Mouse (Mus musculus) gastrocnemius, adult 8-10 months (tissue): ENCODE measurements around the gene Trim30d. TPM values are rescaled to one million over a fixed set of nuclear protein-coding genes. Genes with fewer than 3 reads are reported as not detected.
"Not testable (repeated sequence)": the region's sequence is repeated elsewhere in the genome, so short reads cannot be mapped to it uniquely, and the experiment has no call there.

Source experiments
- DNase-seq, 2 experiments: peaks; one replicate each; pipeline ENCODE4 v3.0.0; 2022; ENCODE audit warnings: low spot score in 2 of 2
- total RNA-seq, 4 experiments: library from RNA; stranded (reverse); gene quantifications; 2 replicates each; pipeline ENCODE4 v1.2.4; 2022

Gene Trim30d
- under 1 TPM; 0.24 to 0.43 (median 0.39) TPM for total RNA-seq

- DNase-seq, result not testable (repeated sequence)
These were observed at the start of gene Trim30d for GRCm38 (mm10) chr7:104507421-104508065. Gene Trim30d, minus strand, starts transcription at chr7:104507849.

DNA sequence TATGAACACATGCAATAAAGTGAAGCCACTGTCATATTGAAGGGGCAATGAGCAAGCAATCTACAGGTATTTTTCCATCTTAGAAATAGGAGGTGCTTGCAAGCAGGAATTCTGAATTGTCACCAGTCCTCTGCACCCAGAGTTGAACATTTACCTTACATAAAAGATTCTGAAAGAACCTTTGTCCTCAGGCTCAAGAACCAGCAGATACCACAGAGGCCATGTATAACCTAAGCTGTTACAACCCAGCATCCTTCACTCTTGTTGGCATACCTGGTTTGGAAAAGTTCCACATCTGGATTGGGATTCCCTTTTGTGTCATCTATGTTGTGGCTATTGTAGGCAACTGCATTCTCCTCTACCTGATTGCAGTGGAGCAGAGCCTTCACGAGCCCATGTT lies 45.1 kb upstream of the Trim30d start:
- DNase-seq, result no peak

DNA sequence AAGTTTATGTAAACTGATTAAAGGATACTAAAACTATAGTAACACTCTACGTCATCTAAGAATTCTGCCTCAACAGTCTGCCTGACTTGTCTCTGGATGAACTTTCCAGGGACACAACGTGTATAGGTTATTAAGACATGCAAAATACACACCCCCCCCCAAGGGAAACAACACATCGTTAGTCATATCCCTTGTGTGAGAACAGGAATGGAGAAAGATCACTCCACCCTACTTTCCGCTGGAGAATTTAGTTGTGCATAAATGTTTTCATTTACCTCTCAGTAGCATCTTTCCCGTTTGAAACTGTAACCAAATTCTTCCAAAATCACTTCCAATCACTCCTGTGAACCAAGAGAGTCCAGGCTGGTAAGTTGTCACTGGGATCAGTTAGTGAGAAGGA lies 42.2 kb upstream of the Trim30d start, which contains the start of gene Olfr651:
Gene Olfr651, plus strand, starts transcription at position 301 of the 400 bp plus-strand sequence.
- no peak for DNase-seq

GRCm38 (mm10) chr7:104501589-104502371 lies 5.9 kb downstream of the Trim30d start:
- no peak for DNase-seq

GRCm38 (mm10) chr7:104501186-104501585 lies 6.5 kb downstream of the Trim30d start:
- DNase-seq, result not testable (repeated sequence)

- DNase-seq, result not testable (repeated sequence)
These were observed 8.2 kb downstream of the Trim30d start for GRCm38 (mm10) chr7:104499464-104499863.

GRCm38 (mm10) chr7:104465065-104465744 lies 42.4 kb downstream of the Trim30d start, which contains the start of gene Trim30a:
Gene Trim30a, minus strand, starts transcription at chr7:104465193.
- DNase-seq, result no peak

GRCm38 (mm10) chr7:104445961-104446645 lies 61.5 kb downstream of the Trim30d start:
- DNase-seq, result no peak

Other genes with a start within 250 kb of the Trim30d start
- gene Trim5, start 219.8 kb downstream of the Trim30d start, total RNA-seq, result under 1 TPM; 0.56 to 0.70 (median 0.66) TPM
- gene Trim12a, start 192.4 kb downstream of the Trim30d start, total RNA-seq, result 1 to 10 TPM; 2.1 to 2.6 (median 2.3) TPM
- not detected for gene Trim34b, start 178.4 kb downstream of the Trim30d start, total RNA-seq
- gene Trim12c, start 154.5 kb downstream of the Trim30d start, total RNA-seq, result 1 to 10 TPM; 2.3 to 3.1 (median 2.6) TPM
- not detected for gene Trim30b, start 138.0 kb downstream of the Trim30d start, total RNA-seq
- not detected for gene Trim30c, start 107.0 kb downstream of the Trim30d start, total RNA-seq
- gene Trim30a, start 42.7 kb downstream of the Trim30d start, total RNA-seq, result under 1 TPM; 0.53 to 0.96 (median 0.82) TPM
- gene Olfr651, start 42.3 kb upstream of the Trim30d start, total RNA-seq, result not detected
- gene Olfr652, start 53.1 kb upstream of the Trim30d start, total RNA-seq, result not detected
- gene Olfr653, start 69.5 kb upstream of the Trim30d start, total RNA-seq, result not detected
- not detected for gene Olfr654, start 79.2 kb upstream of the Trim30d start, total RNA-seq
- not detected for gene Olfr655, start 93.9 kb upstream of the Trim30d start, total RNA-seq
- not detected for gene Olfr656, start 106.1 kb upstream of the Trim30d start, total RNA-seq
- not detected for gene Olfr657, start 116.9 kb upstream of the Trim30d start, total RNA-seq
- not detected for gene Olfr658, start 139.5 kb upstream of the Trim30d start, total RNA-seq
- not detected for gene Olfr659, start 158.9 kb upstream of the Trim30d start, total RNA-seq
- gene Olfr661, start 178.7 kb upstream of the Trim30d start, total RNA-seq, result not detected